In genomic region chr11:61059691-61060457, GRCm38 (mm10) we compare ENCODE assay signal across 8 mouse cellular contexts. TPM values are rescaled to one million over a fixed set of nuclear protein-coding genes. Genes with fewer than 3 reads are reported as not detected.
DNase-seq lines count a peak whose midpoint lies in the region; ATAC-seq lines count a peak whose summit lies in the region.

No protein-coding gene starts in this region.

- ATAC-seq in erythroid progenitor cell, adult 5-6 weeks (replicated peaks; ENCODE audit: low FRiP score, poor library complexity, severe bottlenecking), result peak; percentile 46; the same call in 1 of the 2 replicates
- no peak for ATAC-seq in megakaryocyte progenitor cell, adult 5-6 weeks (replicated peaks; ENCODE audit: poor library complexity)

- DNase-seq in cerebellum, adult 11 months, result peak; percentile 37
- DNase-seq in cerebellum, adult 8-10 months, result no peak
- DNase-seq in ovary, adult 18-20 months (ENCODE audit: low spot score), result peak; percentile 32
- DNase-seq in ovary, postnatal 36 days (ENCODE audit: low spot score), result no peak
- no peak for DNase-seq in spleen, postnatal 10 days (ENCODE audit: low spot score in 2 of 2)
- DNase-seq in yolk sac, embryonic 10.5 days (ENCODE audit: low spot score), result no peak

RNA-seq across cellular contexts. Expression of gene Kcnj12, which starts 37.5 kb away (rescaled TPM):
- not detected in 2 replicates for total RNA-seq in erythroid progenitor cell, adult 5-6 weeks (2015; ENCODE audit: low replicate concordance)
- total RNA-seq in erythroid progenitor cell, adult 5-6 weeks (2017; ENCODE audit: low replicate concordance), result not detected in 2 replicates
- total RNA-seq in megakaryocyte progenitor cell, adult 5-6 weeks (2015), result not detected in 2 replicates
- not detected in 2 replicates for total RNA-seq in megakaryocyte progenitor cell, adult 5-6 weeks (2017)

Comparison
In these comparisons a context has a peak if more than half of its experiments do, and no peak if none do; other contexts are left out.
1. DNase-seq: peak in cerebellum, adult 11 months (single experiment) and ovary, adult 18-20 months (single experiment); none in cerebellum, adult 8-10 months (single experiment), ovary, postnatal 36 days (single experiment), spleen, postnatal 10 days (0 of 2) and yolk sac, embryonic 10.5 days (single experiment).